Mouse (Mus musculus) ES-Bruce4 (cell line): ENCODE measurements around the gene Cd34.

Experiments used
- CTCF ChIP-seq: IDR thresholded peaks from one replicate; pipeline ENCODE4 v1.8.1; 2011; ENCODE audit warnings: low read depth, low read length
- EP300 ChIP-seq: IDR thresholded peaks from 2 replicates; pipeline ENCODE4 v1.6.1; 2011; ENCODE audit warnings: low read depth, low read length; ENCODE audit not compliant: insufficient read depth
- POLR2A ChIP-seq: IDR thresholded peaks from one replicate; pipeline ENCODE4 v1.8.1; 2011; ENCODE audit warnings: low read length; ENCODE audit not compliant: insufficient read depth

DNA sequence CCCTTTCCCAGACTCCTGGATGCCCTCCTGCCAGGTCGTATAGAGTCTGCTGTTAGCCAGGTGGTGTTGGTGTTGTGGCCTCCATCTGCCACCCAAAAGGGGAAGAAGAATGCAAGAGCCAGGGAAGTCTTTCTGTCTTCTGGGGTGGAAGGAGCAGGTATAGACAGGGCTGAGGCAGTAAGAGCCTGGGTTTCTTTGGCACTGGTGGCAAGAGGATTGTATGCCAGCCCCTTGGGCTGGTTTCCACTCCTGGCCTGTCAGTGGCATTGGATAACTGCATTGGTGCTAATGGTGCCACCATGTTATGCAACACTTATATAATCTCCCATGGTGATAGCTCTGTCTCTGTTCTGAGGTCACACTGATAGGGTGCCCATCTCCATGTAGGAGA, 38.7 kb downstream of the Cd34 start:
- TF ChIP-seq CTCF (no peak), EP300 (no peak), POLR2A (no peak)
